Mouse (Mus musculus): ENCODE measurements around the gene Zdhhc3. TPM values are rescaled to one million over a fixed set of nuclear protein-coding genes. Genes with fewer than 3 reads are reported as not detected.

The Zdhhc3 gene
- polyA plus RNA-seq, 1 experiment from 2014 or later = 49.7 TPM

DNA sequence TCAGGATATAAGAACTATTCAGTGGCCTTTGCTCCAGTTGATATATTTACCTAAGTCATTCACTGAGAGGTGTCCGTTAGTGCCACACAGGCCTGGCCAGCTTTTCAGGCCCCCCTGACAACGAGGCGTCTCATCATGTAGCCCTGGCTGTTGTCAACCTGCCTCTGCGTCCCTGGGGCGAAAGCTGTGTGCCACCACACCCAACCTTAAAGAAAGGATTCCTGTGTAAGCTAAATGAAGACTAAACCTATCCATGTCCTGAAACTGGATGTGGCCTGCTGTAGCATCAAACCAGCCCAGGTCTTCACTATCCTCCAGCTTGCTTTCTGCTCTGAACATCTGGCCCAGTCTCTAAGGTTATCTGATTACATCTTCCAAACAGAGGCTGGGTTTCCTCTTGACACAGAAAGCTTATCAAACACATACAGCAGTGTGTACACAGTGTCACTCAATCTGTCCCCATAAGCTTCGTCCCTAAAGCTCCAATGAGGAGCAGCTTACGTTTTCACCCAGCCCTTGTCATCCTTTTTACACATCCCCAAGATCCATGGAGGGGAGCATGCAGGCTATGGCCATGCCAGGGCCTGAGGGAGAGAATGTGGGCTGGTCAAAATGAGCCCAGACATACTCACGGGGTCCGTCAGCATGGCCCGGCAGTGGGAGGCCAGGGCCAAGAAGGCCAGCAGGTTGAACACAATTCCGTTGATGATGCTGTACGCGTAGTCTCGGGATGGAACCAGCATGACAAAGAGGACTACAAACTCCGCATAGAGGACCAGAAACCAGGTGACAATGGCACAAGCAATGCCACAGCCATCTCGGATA lies 13.2 kb downstream of the Zdhhc3 start:
- H3K27ac ChIP-seq (ENCODE audit: low read length) = no peak overlapping the region
- H3K27me3 ChIP-seq (ENCODE audit: control insufficient read depth, insufficient read depth, low read length) = no peaks in the 10 kb centered on the region
- WGBS = 92% methylated on average over 16 of the region's 16 CpGs
- no peak overlapping the region for H3K4me3 ChIP-seq (ENCODE audit: low read length)
- H3K9ac ChIP-seq (ENCODE audit: low read length) = no peak overlapping the region
- no peak overlapping the region for H3K4me2 ChIP-seq (ENCODE audit: low read depth, low read length)
- no peaks in the 10 kb centered on the region for H3K9me3 ChIP-seq (replicated peaks; ENCODE audit: control insufficient read depth, low read length)
- H3K4me1 ChIP-seq (ENCODE audit: control insufficient read depth, insufficient read depth, low read length) = no peaks in the 10 kb centered on the region
- ATAC-seq (replicated peaks; ENCODE audit: extremely low read depth, insufficient read depth, low FRiP score) = no peak
- peaks cover 37% of the 10 kb centered on the region for H3K36me3 ChIP-seq (ENCODE audit: control insufficient read depth, insufficient read depth)

DNA sequence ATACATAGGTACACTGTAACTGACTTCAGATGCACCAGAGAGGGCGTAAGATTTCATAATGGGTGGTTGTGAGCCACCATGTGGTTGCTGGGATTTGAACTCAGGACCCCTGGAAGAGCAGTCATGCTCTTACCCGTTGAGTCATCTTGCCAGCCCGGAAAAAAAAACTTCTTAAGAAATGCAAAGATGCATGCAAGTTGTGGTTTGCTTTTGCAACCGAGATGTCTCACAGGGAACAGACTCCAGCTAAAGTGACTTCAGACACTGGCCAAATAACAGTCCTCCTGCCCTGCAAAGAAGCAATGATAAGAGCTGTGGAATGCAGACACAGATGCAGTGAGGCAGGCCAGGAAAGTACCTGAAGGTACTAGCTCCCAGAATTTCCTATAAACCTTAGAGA lies 22.2 kb downstream of the Zdhhc3 start:
- no peak for ATAC-seq (replicated peaks; ENCODE audit: extremely low read depth, insufficient read depth, low FRiP score)
- no peak overlapping the region for H3K9ac ChIP-seq (ENCODE audit: low read length)
- no peak overlapping the region for H3K4me3 ChIP-seq (ENCODE audit: low read length)
- H3K9me3 ChIP-seq (replicated peaks; ENCODE audit: control insufficient read depth, low read length) = no peaks in the 10 kb centered on the region
- H3K4me1 ChIP-seq (ENCODE audit: control insufficient read depth, insufficient read depth, low read length) = no peaks in the 10 kb centered on the region
- peaks cover 32% of the 10 kb centered on the region for H3K36me3 ChIP-seq (ENCODE audit: control insufficient read depth, insufficient read depth)
- no peak overlapping the region for H3K27ac ChIP-seq (ENCODE audit: low read length)
- 80% methylated on average over 4 of the region's 4 CpGs for WGBS
- H3K27me3 ChIP-seq (ENCODE audit: control insufficient read depth, insufficient read depth, low read length) = no peaks in the 10 kb centered on the region
- H3K4me2 ChIP-seq (ENCODE audit: low read depth, low read length) = no peak overlapping the region

DNA sequence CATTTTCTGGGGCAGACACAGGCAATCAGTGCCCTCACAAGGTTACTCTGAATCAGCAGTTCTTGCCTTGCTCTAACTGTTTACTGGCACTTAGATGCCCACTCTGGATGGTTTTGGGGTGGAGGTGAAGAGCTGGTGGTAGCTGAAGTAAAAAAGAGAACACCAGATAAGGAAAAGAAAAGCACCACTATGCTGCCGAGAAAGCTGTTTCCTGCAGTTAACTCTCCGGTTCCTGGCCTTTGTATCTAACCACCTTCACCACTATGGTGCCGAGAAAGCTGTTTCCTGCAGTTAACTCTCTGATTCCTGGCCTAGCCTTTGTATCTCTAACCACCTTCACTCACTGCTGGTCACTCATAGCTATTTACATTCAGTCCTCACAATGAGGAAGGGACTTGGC lies 25.4 kb downstream of the Zdhhc3 start:
- ATAC-seq (replicated peaks; ENCODE audit: extremely low read depth, insufficient read depth, low FRiP score) = no peak
- H3K27ac ChIP-seq (ENCODE audit: low read length) = no peak overlapping the region; the same call in 1 of the 2 replicates

GRCm38 (mm10) chr9:123085373-123085772 lies 27.6 kb downstream of the Zdhhc3 start:
- H3K9me3 ChIP-seq (replicated peaks; ENCODE audit: control insufficient read depth, low read length) = no peaks in the 10 kb centered on the region
- H3K27ac ChIP-seq (ENCODE audit: low read length) = no peak overlapping the region
- H3K9ac ChIP-seq (ENCODE audit: low read length) = no peak overlapping the region
- H3K27me3 ChIP-seq (ENCODE audit: control insufficient read depth, insufficient read depth, low read length) = no peaks in the 10 kb centered on the region
- WGBS = 79% methylated on average over 1 of the region's 1 CpGs
- no peak overlapping the region for H3K4me3 ChIP-seq (ENCODE audit: low read length)
- no peak for ATAC-seq (replicated peaks; ENCODE audit: extremely low read depth, insufficient read depth, low FRiP score)
- no peak overlapping the region for H3K4me2 ChIP-seq (ENCODE audit: low read depth, low read length)
- no peaks in the 10 kb centered on the region for H3K4me1 ChIP-seq (ENCODE audit: control insufficient read depth, insufficient read depth, low read length)
- peaks cover 33% of the 10 kb centered on the region for H3K36me3 ChIP-seq (ENCODE audit: control insufficient read depth, insufficient read depth)

More for the DNA sequence above, 25.4 kb downstream of the Zdhhc3 start:
- peaks cover 35% of the 10 kb centered on the region for H3K36me3 ChIP-seq (ENCODE audit: control insufficient read depth, insufficient read depth)
- 42% methylated on average over 3 of the region's 3 CpGs for WGBS
- no peak overlapping the region for H3K4me3 ChIP-seq (ENCODE audit: low read length)
- no peak overlapping the region for H3K9ac ChIP-seq (ENCODE audit: low read length)
- no peaks in the 10 kb centered on the region for H3K27me3 ChIP-seq (ENCODE audit: control insufficient read depth, insufficient read depth, low read length)
- no peaks in the 10 kb centered on the region for H3K9me3 ChIP-seq (replicated peaks; ENCODE audit: control insufficient read depth, low read length)
- H3K4me2 ChIP-seq (ENCODE audit: low read depth, low read length) = no peak overlapping the region
- H3K4me1 ChIP-seq (ENCODE audit: control insufficient read depth, insufficient read depth, low read length) = no peaks in the 10 kb centered on the region

GRCm38 (mm10) chr9:123080796-123081195 lies 32.2 kb downstream of the Zdhhc3 start:
- Histone ChIP-seq H3K4me3 (ENCODE audit: low read length) (no peak overlapping the region), H3K4me1 (ENCODE audit: control insufficient read depth, insufficient read depth, low read length) (no peaks in the 10 kb centered on the region), H3K27ac (ENCODE audit: low read length) (no peak overlapping the region), H3K36me3 (ENCODE audit: control insufficient read depth, insufficient read depth) (peaks cover 46% of the 10 kb centered on the region), H3K4me2 (ENCODE audit: low read depth, low read length) (no peak overlapping the region), H3K27me3 (ENCODE audit: control insufficient read depth, insufficient read depth, low read length) (no peaks in the 10 kb centered on the region), H3K9ac (ENCODE audit: low read length) (no peak overlapping the region), H3K9me3 (replicated peaks; ENCODE audit: control insufficient read depth, low read length) (no peaks in the 10 kb centered on the region)
- ATAC-seq (replicated peaks; ENCODE audit: extremely low read depth, insufficient read depth, low FRiP score) = no peak
- 82% methylated on average over 1 of the region's 1 CpGs for WGBS

- no peaks in the 10 kb centered on the region for H3K4me1 ChIP-seq (ENCODE audit: control insufficient read depth, insufficient read depth, low read length)
- no peak for ATAC-seq (replicated peaks; ENCODE audit: extremely low read depth, insufficient read depth, low FRiP score)
- H3K4me2 ChIP-seq (ENCODE audit: low read depth, low read length) = no peak overlapping the region
- no peaks in the 10 kb centered on the region for H3K9me3 ChIP-seq (replicated peaks; ENCODE audit: control insufficient read depth, low read length)
- peaks cover 45% of the 10 kb centered on the region for H3K36me3 ChIP-seq (ENCODE audit: control insufficient read depth, insufficient read depth)
- H3K4me3 ChIP-seq (ENCODE audit: low read length) = no peak overlapping the region
- no peaks in the 10 kb centered on the region for H3K27me3 ChIP-seq (ENCODE audit: control insufficient read depth, insufficient read depth, low read length)
- H3K9ac ChIP-seq (ENCODE audit: low read length) = no peak overlapping the region
- no peak overlapping the region for H3K27ac ChIP-seq (ENCODE audit: low read length)
- 86% methylated on average over 7 of the region's 7 CpGs for WGBS
These were observed 32.6 kb downstream of the Zdhhc3 start for GRCm38 (mm10) chr9:123080355-123080754.

GRCm38 (mm10) chr9:123079149-123079548 lies 33.9 kb downstream of the Zdhhc3 start:
- Histone ChIP-seq H3K4me3 (ENCODE audit: low read length) (no peak overlapping the region), H3K9me3 (replicated peaks; ENCODE audit: control insufficient read depth, low read length) (no peaks in the 10 kb centered on the region), H3K27me3 (ENCODE audit: control insufficient read depth, insufficient read depth, low read length) (no peaks in the 10 kb centered on the region), H3K27ac (ENCODE audit: low read length) (no peak overlapping the region), H3K9ac (ENCODE audit: low read length) (no peak overlapping the region), H3K36me3 (ENCODE audit: control insufficient read depth, insufficient read depth) (peaks cover 40% of the 10 kb centered on the region), H3K4me1 (ENCODE audit: control insufficient read depth, insufficient read depth, low read length) (no peaks in the 10 kb centered on the region), H3K4me2 (ENCODE audit: low read depth, low read length) (no peak overlapping the region)
- ATAC-seq (replicated peaks; ENCODE audit: extremely low read depth, insufficient read depth, low FRiP score) = no peak
- 88% methylated on average over 5 of the region's 5 CpGs for WGBS

DNA sequence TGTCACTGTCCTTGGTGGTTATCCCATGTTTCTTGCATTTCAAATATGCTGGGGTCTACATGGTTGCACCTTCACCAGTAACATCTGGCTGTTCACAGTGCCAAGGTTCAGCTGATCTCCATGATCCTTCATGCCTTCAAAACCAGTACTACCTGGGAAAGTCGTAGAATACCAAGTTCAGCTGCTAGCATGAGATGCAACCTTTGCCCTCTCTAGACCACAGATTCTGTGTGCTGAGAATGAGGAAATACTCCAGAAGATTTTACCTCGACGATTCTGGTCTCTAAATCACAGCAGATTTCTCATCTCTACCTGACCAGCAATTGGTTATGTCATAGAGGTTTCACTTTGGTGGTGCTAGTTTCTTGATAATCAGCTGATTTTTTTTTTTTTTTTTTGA lies 52.8 kb downstream of the Zdhhc3 start:
- H3K9me3 ChIP-seq (replicated peaks; ENCODE audit: control insufficient read depth, low read length) = no peaks in the 10 kb centered on the region
- no peaks in the 10 kb centered on the region for H3K4me1 ChIP-seq (ENCODE audit: control insufficient read depth, insufficient read depth, low read length)
- no peaks in the 10 kb centered on the region for H3K27me3 ChIP-seq (ENCODE audit: control insufficient read depth, insufficient read depth, low read length)
- no peak for ATAC-seq (replicated peaks; ENCODE audit: extremely low read depth, insufficient read depth, low FRiP score)
- 75% methylated on average over 3 of the region's 3 CpGs for WGBS
- no peak overlapping the region for H3K27ac ChIP-seq (ENCODE audit: low read length)
- no peak overlapping the region for H3K4me3 ChIP-seq (ENCODE audit: low read length)
- H3K36me3 ChIP-seq (ENCODE audit: control insufficient read depth, insufficient read depth) = no peaks in the 10 kb centered on the region
- no peak overlapping the region for H3K4me2 ChIP-seq (ENCODE audit: low read depth, low read length)
- no peak overlapping the region for H3K9ac ChIP-seq (ENCODE audit: low read length)

GRCm38 (mm10) chr9:123058724-123059292 lies 54.2 kb downstream of the Zdhhc3 start:
- Histone ChIP-seq H3K9ac (ENCODE audit: low read length) (no peak overlapping the region), H3K36me3 (ENCODE audit: control insufficient read depth, insufficient read depth) (no peaks in the 10 kb centered on the region), H3K4me1 (ENCODE audit: control insufficient read depth, insufficient read depth, low read length) (no peaks in the 10 kb centered on the region), H3K27ac (ENCODE audit: low read length) (no peak overlapping the region), H3K4me3 (ENCODE audit: low read length) (no peak overlapping the region), H3K27me3 (ENCODE audit: control insufficient read depth, insufficient read depth, low read length) (no peaks in the 10 kb centered on the region), H3K9me3 (replicated peaks; ENCODE audit: control insufficient read depth, low read length) (no peaks in the 10 kb centered on the region), H3K4me2 (ENCODE audit: low read depth, low read length) (no peak overlapping the region)
- no peak for ATAC-seq (replicated peaks; ENCODE audit: extremely low read depth, insufficient read depth, low FRiP score)

All from heart, embryonic 16.5 days (tissue).